Mouse (Mus musculus) gastrocnemius, postnatal 14 days (tissue): ENCODE data around the gene Slc25a13. TPM values are rescaled to one million over a fixed set of nuclear protein-coding genes. Genes with fewer than 3 reads are reported as not detected.

ENCODE experiments used
- DNase-seq: peaks from one replicate; pipeline ENCODE4 v3.0.0; 2021; ENCODE audit warnings: mixed read lengths
- intact Hi-C: fragments of 180-260 bp; cut with DNase I; formaldehyde crosslinking; loops from one replicate; pipeline ENCODE4 v1.15.1; 2025; ENCODE audit warnings: low total_unique reads
- long read RNA-seq, 2 experiments: library from polyadenylated mRNA; stranded (forward); transcript quantifications; one replicate each; pipeline ENCODE4 v2.0.0; 2021
- total RNA-seq, 2 experiments: library from RNA; stranded (reverse); gene quantifications; 2 replicates each; pipeline ENCODE4 v1.2.3; 2021

Slc25a13 gene
- total RNA-seq = under 1 TPM; 0.64 to 0.86 TPM
- long read RNA-seq, experiment 1, partial matches to known transcripts = 0 of 2 reads
- long read RNA-seq, experiment 1, other reads (novel, unspliced or antisense) = 2 of 2 reads
- long read RNA-seq, experiment 2 = 0 reads

- intact Hi-C loops = no loop called here
- DNase-seq = peak; percentile 62
These were observed at the start of gene Slc25a13 for GRCm38 (mm10) chr6:6216507-6217285. Gene Slc25a13 (minus strand): TSS chr6:6217173.

- intact Hi-C loops = no loop called here
- no peak for DNase-seq
These were observed 48.8 kb upstream of the Slc25a13 start for GRCm38 (mm10) chr6:6265761-6266160.

GRCm38 (mm10) chr6:6263293-6263911 is 46.4 kb upstream of the Slc25a13 start:
- intact Hi-C loops = no loop called here

GRCm38 (mm10) chr6:6260917-6261316 is 43.9 kb upstream of the Slc25a13 start:
- intact Hi-C loops = no loop called here
- DNase-seq = no peak

More at GRCm38 (mm10) chr6:6263293-6263911, 46.4 kb upstream of the Slc25a13 start:
- DNase-seq = no peak

- intact Hi-C loops = no loop called here
- DNase-seq = no peak
These were observed 31.5 kb upstream of the Slc25a13 start for GRCm38 (mm10) chr6:6248500-6248899.

- intact Hi-C loops = no loop called here
- DNase-seq = no peak
These were observed 26.9 kb upstream of the Slc25a13 start for GRCm38 (mm10) chr6:6243828-6244227.

- DNase-seq = no peak
- intact Hi-C loops = no loop called here
These were observed 25.1 kb upstream of the Slc25a13 start for GRCm38 (mm10) chr6:6242114-6242513.

GRCm38 (mm10) chr6:6236788-6237298 is 19.9 kb upstream of the Slc25a13 start:
- intact Hi-C loops = no loop called here
- no peak for DNase-seq

DNA sequence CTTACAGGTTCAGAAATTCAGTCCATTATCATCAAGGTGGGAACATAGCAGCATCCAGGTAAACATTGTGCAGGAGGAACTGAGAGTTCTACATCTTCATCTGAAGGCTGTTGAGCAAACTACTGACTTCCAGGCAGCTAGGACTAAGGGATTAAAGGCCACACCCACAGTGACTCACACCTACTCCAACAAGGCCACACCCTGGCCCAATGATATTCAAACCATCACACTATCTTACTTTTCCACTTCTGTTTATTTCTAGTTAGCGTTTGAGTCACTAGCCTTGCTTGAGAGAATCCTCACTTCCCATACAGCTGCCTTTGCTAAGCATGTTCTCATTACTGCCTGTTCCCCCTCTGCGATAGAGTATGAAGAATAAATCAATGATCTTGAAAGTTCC is 13.3 kb upstream of the Slc25a13 start:
- intact Hi-C loops = no loop called here
- DNase-seq = no peak

DNA sequence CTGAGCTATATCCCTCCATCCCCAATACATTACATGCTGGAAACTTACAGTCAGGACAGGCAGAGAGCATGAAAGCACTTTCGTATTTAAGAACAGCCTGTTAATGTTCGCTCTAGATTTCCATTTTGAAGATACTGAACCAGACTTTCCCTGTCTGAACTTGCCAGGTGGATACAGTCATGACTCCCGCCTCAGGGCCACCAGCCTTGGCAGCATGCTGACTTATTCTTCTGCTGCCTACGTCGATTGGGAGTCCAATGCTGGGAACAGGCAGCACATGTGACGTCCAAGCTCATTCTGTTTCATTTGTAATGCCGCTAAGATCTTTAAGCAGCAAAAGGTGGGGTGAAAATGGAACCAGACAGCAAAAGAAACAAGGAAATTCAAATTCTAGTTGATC is 5.7 kb upstream of the Slc25a13 start:
- DNase-seq = no peak
- intact Hi-C loops = no loop called here

GRCm38 (mm10) chr6:6220574-6220973 is 3.6 kb upstream of the Slc25a13 start:
- intact Hi-C loops = no loop called here
- no peak for DNase-seq

DNA sequence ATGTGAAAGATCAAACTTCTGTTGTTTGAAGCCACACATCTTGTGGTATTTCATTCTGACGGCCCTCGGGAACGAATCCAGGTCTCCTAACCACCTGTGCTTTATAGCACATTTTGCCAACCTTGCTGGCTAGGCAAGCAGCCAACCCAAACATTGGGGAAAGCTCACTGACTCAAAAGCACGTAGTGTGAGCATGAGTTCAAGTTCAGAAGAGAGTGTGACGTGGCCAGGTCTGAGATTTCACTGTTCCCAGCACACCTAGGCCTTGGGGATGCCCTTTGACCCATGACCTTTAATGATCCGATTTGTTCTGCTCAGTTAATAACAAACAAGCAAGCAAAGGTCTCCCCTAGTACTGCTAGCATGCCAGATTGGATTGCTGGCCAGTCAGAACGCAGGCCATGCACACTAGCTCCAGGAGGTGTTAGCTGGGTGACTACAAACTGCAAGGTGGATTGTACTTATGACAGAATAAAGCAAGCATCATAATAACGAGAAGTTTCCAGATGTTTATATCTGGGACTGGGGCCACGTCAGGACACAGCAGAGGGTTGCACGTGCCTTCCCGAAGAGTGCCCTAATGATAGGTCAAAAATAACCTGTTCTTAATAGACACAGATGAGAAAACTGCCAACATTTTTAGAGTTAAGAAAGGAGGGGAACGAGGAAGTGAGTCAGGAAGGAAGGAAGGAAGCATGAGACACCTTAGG is 2.8 kb upstream of the Slc25a13 start:
- no peak for DNase-seq
- intact Hi-C loops = no loop called here

- no peak for DNase-seq
- intact Hi-C loops = no loop called here
These were observed 283 bp upstream of the Slc25a13 start for GRCm38 (mm10) chr6:6217286-6217625.

DNA sequence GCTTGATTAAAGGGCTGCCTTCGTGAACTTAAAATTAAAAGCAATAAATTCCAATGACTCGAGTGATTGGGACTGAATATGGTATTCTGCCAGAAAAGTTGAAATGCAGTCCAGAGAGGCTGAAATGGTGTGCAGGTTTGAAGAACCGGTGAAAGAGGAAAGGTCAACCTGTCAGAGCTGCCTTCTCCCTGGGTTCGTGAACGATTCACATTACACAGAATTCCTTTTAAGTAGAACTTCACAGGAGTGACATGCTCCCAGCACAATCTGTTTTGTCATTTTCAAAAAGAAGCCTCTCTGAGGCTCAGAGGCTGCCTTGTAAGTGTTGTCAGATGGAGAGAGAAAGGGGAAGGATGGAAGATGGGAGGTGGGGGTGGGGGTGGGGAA is 860 bp downstream of the Slc25a13 start:
- intact Hi-C loops = no loop called here
- DNase-seq = no peak

- no peak for DNase-seq
- intact Hi-C loops = no loop called here
These were observed 4.3 kb downstream of the Slc25a13 start for GRCm38 (mm10) chr6:6212360-6213310.

DNA sequence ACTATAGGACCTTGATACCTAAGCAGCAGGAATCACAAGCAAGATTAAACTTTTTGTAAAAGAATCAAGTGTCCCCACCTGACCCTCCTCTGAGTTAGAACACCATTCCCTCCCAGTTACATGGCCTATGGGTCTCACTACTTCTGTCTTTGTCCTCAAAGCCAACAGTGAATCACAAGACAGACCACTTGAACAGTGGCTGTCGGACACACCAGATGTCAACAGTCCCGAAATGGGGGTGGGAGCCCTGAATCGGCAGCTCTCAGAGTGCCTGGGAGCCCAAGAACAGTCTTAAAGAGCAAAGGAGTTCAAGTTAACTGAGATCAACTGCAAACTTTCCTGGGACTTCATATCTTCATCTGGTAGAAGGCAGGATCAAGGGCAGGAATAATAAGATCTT is 5.0 kb downstream of the Slc25a13 start:
- DNase-seq = no peak
- intact Hi-C loops = no loop called here

GRCm38 (mm10) chr6:6210637-6211036 is 6.3 kb downstream of the Slc25a13 start:
- DNase-seq = no peak
- intact Hi-C loops = no loop called here

DNA sequence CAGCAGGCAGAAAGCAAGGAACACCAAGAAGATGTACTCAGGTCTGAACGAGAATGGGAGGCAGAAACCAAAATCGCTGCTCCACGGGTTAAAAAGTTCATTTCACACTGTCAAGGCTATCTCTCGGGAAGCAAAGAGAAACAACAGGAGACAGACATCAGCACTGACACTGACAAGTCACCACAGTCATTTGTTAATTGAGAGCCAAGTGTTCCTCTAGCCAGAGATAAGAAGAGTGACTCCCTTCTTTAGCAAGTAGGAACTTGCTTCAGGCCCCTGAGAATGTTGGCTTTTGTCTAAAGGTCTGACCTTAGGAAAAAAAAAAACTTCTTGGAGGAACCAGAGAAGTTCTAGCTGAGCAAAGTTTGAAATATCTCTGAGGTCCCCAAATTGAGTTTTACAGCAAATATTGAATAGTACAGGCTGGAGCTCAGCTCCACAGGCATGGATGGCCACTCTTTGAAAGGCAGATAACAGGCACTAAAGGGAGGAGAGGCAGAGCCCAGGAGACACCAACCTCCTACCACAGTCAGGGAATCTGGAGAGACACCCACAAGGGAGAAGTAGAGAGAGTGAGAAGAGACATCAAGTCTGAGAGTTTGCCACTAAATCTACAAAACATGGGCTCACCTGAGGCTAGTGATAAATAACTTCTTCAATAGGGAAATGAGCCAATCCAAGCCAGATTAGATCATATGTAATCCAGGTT is 8.5 kb downstream of the Slc25a13 start:
- no peak for DNase-seq
- intact Hi-C loops = no loop called here

GRCm38 (mm10) chr6:6207836-6208235 is 9.1 kb downstream of the Slc25a13 start:
- no peak for DNase-seq
- intact Hi-C loops = no loop called here
